Mouse (Mus musculus): ENCODE data around the gene Prpsap1. TPM values are rescaled to one million over a fixed set of nuclear protein-coding genes. Genes with fewer than 3 reads are reported as not detected.
A peak's percentile ranks its signal among the peaks of the same experiment; 100 is the strongest.
"Not testable (repeated sequence)": the region's sequence is repeated elsewhere in the genome, so short reads cannot be mapped to it uniquely, and the experiment has no call there.

Prpsap1 gene
- polyA plus RNA-seq, 1 experiment from 2014 or later: 198 TPM

DNA sequence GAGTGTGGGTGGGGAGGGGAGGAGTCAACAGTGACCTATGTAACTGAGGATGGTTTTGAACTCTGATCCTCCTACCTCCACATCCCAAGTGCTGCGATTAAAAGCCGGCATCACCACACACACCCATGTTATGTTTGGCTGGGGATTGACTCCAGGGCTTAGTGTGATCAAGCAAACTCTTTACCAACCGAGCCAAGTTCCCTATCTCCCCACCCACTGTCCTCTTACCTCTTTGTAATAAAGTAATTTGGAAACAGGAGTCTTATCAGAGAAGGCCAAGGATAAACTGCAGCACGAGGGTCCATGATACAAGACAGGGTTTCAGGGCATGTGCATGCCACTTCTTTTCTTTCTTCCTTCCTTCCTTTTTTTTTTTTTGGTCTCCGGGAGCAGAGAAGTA, 811 bp downstream of the Prpsap1 start:
- Histone ChIP-seq H3K4me1 (ENCODE audit: control insufficient read depth, insufficient read depth, low read length) (peaks cover 12% of the 10 kb centered on the region), H3K27me3 (ENCODE audit: control insufficient read depth, insufficient read depth, low read depth, low read length) (no peaks in the 10 kb centered on the region), H3K27ac (ENCODE audit: low read length) (no peak overlapping the region), H3K9ac (ENCODE audit: low read depth, low read length) (no peak overlapping the region), H3K36me3 (ENCODE audit: control insufficient read depth, insufficient read depth, low read length) (no peaks in the 10 kb centered on the region), H3K4me3 (ENCODE audit: low read depth, low read length) (no peak overlapping the region), H3K9me3 (replicated peaks; ENCODE audit: control insufficient read depth, low read length, poor library complexity, severe bottlenecking) (no peaks in the 10 kb centered on the region), H3K4me2 (ENCODE audit: low read length) (no peak overlapping the region)
- 87% methylated on average over 5 of the region's 5 CpGs for WGBS
- no peak for ATAC-seq

DNA sequence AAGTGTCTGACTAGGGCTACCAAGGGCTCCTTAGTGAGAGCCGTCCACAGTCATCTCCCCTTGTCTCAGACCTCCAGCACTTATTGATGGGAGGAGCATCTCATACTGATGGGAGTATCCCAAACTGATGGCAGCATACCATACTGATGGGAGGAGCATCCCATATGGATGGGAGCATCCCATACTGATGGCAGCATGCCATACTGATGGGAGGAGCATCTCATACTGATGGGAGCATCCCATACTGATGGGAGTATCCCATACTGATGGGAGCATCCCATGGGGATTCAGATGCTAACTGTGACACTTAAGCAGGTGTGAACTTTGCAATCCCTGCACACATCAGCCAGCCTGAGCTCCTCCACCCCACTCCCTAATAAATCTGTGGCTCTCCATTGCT, 1.5 kb downstream of the Prpsap1 start:
- not testable (repeated sequence) for H3K4me3 ChIP-seq (ENCODE audit: low read depth, low read length); H3K27ac ChIP-seq (ENCODE audit: low read length); H3K27me3 ChIP-seq (ENCODE audit: control insufficient read depth, insufficient read depth, low read depth, low read length); H3K9ac ChIP-seq (ENCODE audit: low read depth, low read length); H3K36me3 ChIP-seq (ENCODE audit: control insufficient read depth, insufficient read depth, low read length); H3K9me3 ChIP-seq (replicated peaks; ENCODE audit: control insufficient read depth, low read length, poor library complexity, severe bottlenecking); H3K4me2 ChIP-seq (ENCODE audit: low read length); ATAC-seq
- peaks cover 12% of the 10 kb centered on the region for H3K4me1 ChIP-seq (ENCODE audit: control insufficient read depth, insufficient read depth, low read length)
- 92% methylated on average over 1 of the region's 1 CpGs for WGBS

GRCm38 (mm10) chr11:116491338-116491737, 2.7 kb downstream of the Prpsap1 start:
- H3K27me3 ChIP-seq (ENCODE audit: control insufficient read depth, insufficient read depth, low read depth, low read length): no peaks in the 10 kb centered on the region
- no peaks in the 10 kb centered on the region for H3K9me3 ChIP-seq (replicated peaks; ENCODE audit: control insufficient read depth, low read length, poor library complexity, severe bottlenecking)
- H3K4me1 ChIP-seq (ENCODE audit: control insufficient read depth, insufficient read depth, low read length): peaks cover 12% of the 10 kb centered on the region
- no peak overlapping the region for H3K9ac ChIP-seq (ENCODE audit: low read depth, low read length)
- H3K36me3 ChIP-seq (ENCODE audit: control insufficient read depth, insufficient read depth, low read length): no peaks in the 10 kb centered on the region
- ATAC-seq: no peak
- H3K4me3 ChIP-seq (ENCODE audit: low read depth, low read length): no peak overlapping the region; the same call in 1 of the 2 replicates
- H3K27ac ChIP-seq (ENCODE audit: low read length): no peak overlapping the region
- 70% methylated on average over 6 of the region's 6 CpGs for WGBS
- no peak overlapping the region; the same call in 1 of the 2 replicates for H3K4me2 ChIP-seq (ENCODE audit: low read length)

DNA sequence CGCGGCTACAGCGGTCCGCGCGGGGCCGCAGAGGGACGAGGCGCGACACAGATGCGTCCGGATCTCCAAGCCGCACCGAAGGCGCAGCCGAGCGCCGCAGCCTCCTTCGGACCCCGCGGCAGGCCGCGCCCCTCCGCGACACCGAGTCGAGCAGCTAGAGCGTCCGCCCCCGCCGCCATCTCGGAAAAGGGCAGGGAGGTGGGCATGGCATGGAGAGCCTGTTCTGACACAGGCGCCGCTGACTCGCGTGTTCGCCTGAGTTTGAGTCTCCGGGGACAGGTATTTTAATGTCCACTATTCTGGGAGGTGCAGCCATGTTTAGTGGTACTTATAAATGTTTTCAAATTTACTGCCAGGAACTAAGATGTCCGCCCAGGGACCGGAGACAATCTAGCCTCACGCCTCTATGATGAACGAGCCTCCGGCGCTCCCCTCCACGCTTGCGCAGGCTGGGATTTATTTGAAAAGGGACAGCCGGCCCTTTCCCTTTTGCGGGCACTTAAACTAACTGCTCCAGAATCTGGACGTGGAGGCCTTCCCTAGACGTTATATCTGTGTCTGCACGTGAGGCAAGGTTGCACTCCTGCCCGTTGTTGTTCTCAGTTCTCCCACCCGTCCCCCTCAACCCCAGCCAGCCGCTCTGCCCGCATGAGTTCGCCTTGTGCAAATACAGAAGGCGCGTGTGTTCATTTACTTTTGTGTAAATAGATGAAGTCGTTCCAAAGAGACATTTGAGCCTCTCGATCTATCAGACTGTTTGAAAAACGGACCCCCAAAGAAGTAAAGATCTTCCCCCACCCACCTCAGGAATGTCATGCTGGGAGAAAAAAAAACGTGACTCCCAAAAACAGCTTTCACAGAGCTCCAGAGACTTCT, 3.5 kb downstream of the Prpsap1 start:
- Histone ChIP-seq H3K4me2 (ENCODE audit: low read length) (peak overlapping the region; percentile 63), H3K4me1 (ENCODE audit: control insufficient read depth, insufficient read depth, low read length) (peaks cover 12% of the 10 kb centered on the region), H3K9me3 (replicated peaks; ENCODE audit: control insufficient read depth, low read length, poor library complexity, severe bottlenecking) (no peaks in the 10 kb centered on the region), H3K9ac (ENCODE audit: low read depth, low read length) (peak overlapping the region; percentile 94), H3K27ac (ENCODE audit: low read length) (peak overlapping the region; percentile 88), H3K36me3 (ENCODE audit: control insufficient read depth, insufficient read depth, low read length) (peaks cover 7% of the 10 kb centered on the region), H3K4me3 (ENCODE audit: low read depth, low read length) (peak overlapping the region; percentile 81), H3K27me3 (ENCODE audit: control insufficient read depth, insufficient read depth, low read depth, low read length) (no peaks in the 10 kb centered on the region)
- ATAC-seq: peak; percentile 94
- WGBS: under 1% methylated on average over 62 of the region's 62 CpGs

DNA sequence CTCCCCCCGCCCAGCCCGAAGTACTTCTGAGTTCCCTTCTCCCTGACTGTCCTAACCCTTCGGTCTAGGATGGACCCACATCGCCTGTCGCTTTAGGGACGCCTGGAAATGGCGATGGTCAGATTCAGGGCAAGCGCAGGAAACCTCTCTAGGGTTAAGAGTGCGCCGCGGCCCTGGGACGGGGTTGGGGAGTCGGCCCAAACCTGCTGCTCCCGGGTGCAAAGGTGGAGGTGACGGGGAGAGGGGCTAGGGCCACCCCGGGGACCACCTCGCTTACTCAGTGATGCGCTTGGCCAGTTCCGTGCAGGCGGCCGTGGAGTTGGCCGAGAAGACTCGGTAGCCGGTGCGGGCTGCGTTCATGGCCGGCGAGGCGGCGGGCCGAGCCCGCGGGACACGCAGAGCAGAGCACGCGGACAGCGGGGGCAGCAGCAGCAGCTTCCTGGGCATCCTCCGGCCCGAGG, 4.2 kb downstream of the Prpsap1 start:
- under 1% methylated on average over 39 of the region's 39 CpGs for WGBS
- peaks cover 12% of the 10 kb centered on the region for H3K36me3 ChIP-seq (ENCODE audit: control insufficient read depth, insufficient read depth, low read length)
- H3K4me1 ChIP-seq (ENCODE audit: control insufficient read depth, insufficient read depth, low read length): peaks cover 11% of the 10 kb centered on the region
- H3K27me3 ChIP-seq (ENCODE audit: control insufficient read depth, insufficient read depth, low read depth, low read length): no peaks in the 10 kb centered on the region
- peak overlapping the region; percentile 63 for H3K4me2 ChIP-seq (ENCODE audit: low read length)
- peak overlapping the region; percentile 88 for H3K27ac ChIP-seq (ENCODE audit: low read length)
- H3K4me3 ChIP-seq (ENCODE audit: low read depth, low read length): peak overlapping the region; percentile 81
- no peaks in the 10 kb centered on the region for H3K9me3 ChIP-seq (replicated peaks; ENCODE audit: control insufficient read depth, low read length, poor library complexity, severe bottlenecking)
- H3K9ac ChIP-seq (ENCODE audit: low read depth, low read length): peak overlapping the region; percentile 94
- peak; percentile 72 for ATAC-seq

DNA sequence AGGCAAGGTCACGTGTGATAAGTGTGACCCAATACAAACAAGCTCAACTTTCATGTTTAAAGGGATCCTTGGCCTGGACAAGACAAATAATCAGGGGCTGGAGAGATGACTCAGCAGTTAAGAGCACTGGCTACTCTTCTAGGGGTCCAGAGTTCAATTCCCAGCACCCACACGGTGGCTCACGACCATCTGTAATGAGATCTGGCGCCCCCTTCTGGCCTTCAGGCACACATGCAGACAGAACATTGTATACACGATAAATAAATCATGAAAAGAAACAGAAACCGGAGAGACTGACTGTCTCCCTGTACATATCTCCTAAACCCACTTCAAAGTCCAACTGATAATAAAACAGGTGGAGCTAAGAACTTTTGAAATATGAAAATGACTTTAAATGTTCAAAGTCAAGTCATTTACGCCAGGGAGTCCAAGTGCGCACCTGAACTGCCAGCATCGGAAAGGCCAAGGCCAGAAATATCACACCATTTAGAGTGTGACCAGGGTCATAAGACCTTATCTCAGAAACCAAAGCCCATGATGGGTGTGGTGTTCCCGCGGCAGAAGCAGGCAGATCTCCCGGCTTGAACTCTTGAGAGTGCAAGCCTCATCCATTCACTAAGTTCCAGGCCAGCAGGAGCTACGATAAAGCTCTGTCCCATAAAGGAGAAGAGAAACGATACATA, 5.2 kb downstream of the Prpsap1 start:
- Histone ChIP-seq H3K4me1 (ENCODE audit: control insufficient read depth, insufficient read depth, low read length) (peaks cover 10% of the 10 kb centered on the region), H3K36me3 (ENCODE audit: control insufficient read depth, insufficient read depth, low read length) (peaks cover 17% of the 10 kb centered on the region), H3K9ac (ENCODE audit: low read depth, low read length) (peak overlapping the region; percentile 94; the same call in 1 of the 2 replicates), H3K27me3 (ENCODE audit: control insufficient read depth, insufficient read depth, low read depth, low read length) (no peaks in the 10 kb centered on the region), H3K4me3 (ENCODE audit: low read depth, low read length) (peak overlapping the region; percentile 81), H3K4me2 (ENCODE audit: low read length) (peak overlapping the region; percentile 63), H3K9me3 (replicated peaks; ENCODE audit: control insufficient read depth, low read length, poor library complexity, severe bottlenecking) (no peaks in the 10 kb centered on the region), H3K27ac (ENCODE audit: low read length) (no peak overlapping the region)
- WGBS: 74% methylated on average over 14 of the region's 14 CpGs
- ATAC-seq: no peak

GRCm38 (mm10) chr11:116488207-116488606, 5.8 kb downstream of the Prpsap1 start:
- Histone ChIP-seq H3K4me3 (ENCODE audit: low read depth, low read length) (no peak overlapping the region), H3K4me2 (ENCODE audit: low read length) (no peak overlapping the region), H3K36me3 (ENCODE audit: control insufficient read depth, insufficient read depth, low read length) (peaks cover 17% of the 10 kb centered on the region), H3K9ac (ENCODE audit: low read depth, low read length) (no peak overlapping the region), H3K4me1 (ENCODE audit: control insufficient read depth, insufficient read depth, low read length) (peaks cover 10% of the 10 kb centered on the region), H3K27ac (ENCODE audit: low read length) (no peak overlapping the region), H3K27me3 (ENCODE audit: control insufficient read depth, insufficient read depth, low read depth, low read length) (no peaks in the 10 kb centered on the region), H3K9me3 (replicated peaks; ENCODE audit: control insufficient read depth, low read length, poor library complexity, severe bottlenecking) (no peaks in the 10 kb centered on the region)
- no peak for ATAC-seq

DNA sequence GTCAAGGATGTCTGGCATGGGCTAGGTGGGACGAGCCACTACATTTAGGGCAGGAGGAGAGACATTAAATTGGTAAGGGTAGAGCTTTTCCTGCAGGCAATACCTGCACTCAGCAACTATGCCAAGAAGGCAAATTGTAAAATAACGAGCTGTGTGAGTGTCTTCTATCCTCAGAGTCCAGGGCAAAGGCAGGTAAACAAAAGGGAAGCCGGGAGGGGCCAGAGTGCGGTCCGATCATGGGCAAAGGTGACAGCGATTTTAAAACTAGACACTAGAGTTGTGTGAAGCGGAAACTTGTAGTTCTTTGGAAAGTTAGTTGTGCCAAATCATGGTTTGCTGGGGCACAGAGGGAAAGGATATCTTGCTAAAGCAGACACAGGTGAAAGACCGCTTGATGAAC, 9.7 kb downstream of the Prpsap1 start:
- H3K4me1 ChIP-seq (ENCODE audit: control insufficient read depth, insufficient read depth, low read length): peaks cover 6% of the 10 kb centered on the region
- WGBS: 92% methylated on average over 8 of the region's 8 CpGs
- H3K27ac ChIP-seq (ENCODE audit: low read length): no peak overlapping the region
- H3K9me3 ChIP-seq (replicated peaks; ENCODE audit: control insufficient read depth, low read length, poor library complexity, severe bottlenecking): no peaks in the 10 kb centered on the region
- no peak overlapping the region for H3K9ac ChIP-seq (ENCODE audit: low read depth, low read length)
- H3K4me2 ChIP-seq (ENCODE audit: low read length): no peak overlapping the region
- H3K4me3 ChIP-seq (ENCODE audit: low read depth, low read length): no peak overlapping the region
- ATAC-seq: no peak
- peaks cover 23% of the 10 kb centered on the region for H3K36me3 ChIP-seq (ENCODE audit: control insufficient read depth, insufficient read depth, low read length)
- no peaks in the 10 kb centered on the region for H3K27me3 ChIP-seq (ENCODE audit: control insufficient read depth, insufficient read depth, low read depth, low read length)

DNA sequence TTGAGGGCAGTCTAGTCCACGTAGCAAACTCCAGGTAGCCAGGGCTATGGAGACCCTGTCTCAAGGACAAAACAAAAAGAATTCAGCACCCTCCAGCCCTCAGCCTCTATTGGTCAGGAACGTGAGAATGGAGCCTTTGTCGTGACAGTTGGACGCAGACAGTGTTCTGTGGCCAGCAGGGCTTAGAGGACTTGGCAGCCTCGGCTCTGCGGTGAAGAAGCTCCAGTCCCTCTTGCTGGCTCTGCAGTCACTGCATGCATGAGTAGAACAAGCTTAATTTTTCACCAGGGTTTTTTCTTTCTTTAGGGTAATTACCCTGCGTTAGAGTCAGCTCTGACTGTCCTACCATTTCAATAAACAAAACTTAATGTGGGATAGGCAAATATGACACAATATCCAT, 12.2 kb downstream of the Prpsap1 start:
- no peak overlapping the region for H3K27ac ChIP-seq (ENCODE audit: low read length)
- no peaks in the 10 kb centered on the region for H3K27me3 ChIP-seq (ENCODE audit: control insufficient read depth, insufficient read depth, low read depth, low read length)
- H3K9ac ChIP-seq (ENCODE audit: low read depth, low read length): no peak overlapping the region
- no peak overlapping the region for H3K4me3 ChIP-seq (ENCODE audit: low read depth, low read length)
- H3K4me1 ChIP-seq (ENCODE audit: control insufficient read depth, insufficient read depth, low read length): no peaks in the 10 kb centered on the region
- H3K9me3 ChIP-seq (replicated peaks; ENCODE audit: control insufficient read depth, low read length, poor library complexity, severe bottlenecking): no peaks in the 10 kb centered on the region
- peaks cover 35% of the 10 kb centered on the region for H3K36me3 ChIP-seq (ENCODE audit: control insufficient read depth, insufficient read depth, low read length)
- no peak overlapping the region for H3K4me2 ChIP-seq (ENCODE audit: low read length)
- no peak for ATAC-seq
- WGBS: 76% methylated on average over 7 of the region's 7 CpGs

Data from midbrain, embryonic 16.5 days (tissue).